Mouse (Mus musculus) embryonic fibroblast, embryonic 13.5 days (primary cell): ENCODE measurements at regions not wholly inside any gene's neighbourhood (a gene's known extent, or its start where the extent isn't known, plus 50 kb on each side); places are given as distances from the start of the nearest gene placed in this dataset.

Source experiments
- H3K27ac ChIP-seq: 2 replicates; pipeline ENCODE4 v1.5.1; 2012; ENCODE audit warnings: low read length, control low read depth, inconsistent platforms; ENCODE audit not compliant: insufficient read depth
- H3K4me1 ChIP-seq: 2 replicates; pipeline ENCODE4 v1.6.1; 2011; ENCODE audit warnings: low read length; ENCODE audit not compliant: control insufficient read depth, insufficient read depth
- H3K4me3 ChIP-seq: 2 replicates; pipeline ENCODE4 v1.5.1; 2011; ENCODE audit warnings: mild to moderate bottlenecking, control low read depth, low read length; ENCODE audit not compliant: insufficient read depth
- CTCF ChIP-seq: IDR thresholded peaks from 2 replicates; pipeline ENCODE4 v1.5.1; 2011; ENCODE audit warnings: mild to moderate bottlenecking, control low read depth, low read length, moderate library complexity, borderline replicate concordance; ENCODE audit not compliant: insufficient read depth
- POLR2A ChIP-seq: IDR thresholded peaks from 2 replicates; pipeline ENCODE4 v1.6.1; 2011; ENCODE audit warnings: low read depth, mild to moderate bottlenecking, control low read depth, low read length, moderate library complexity

DNA sequence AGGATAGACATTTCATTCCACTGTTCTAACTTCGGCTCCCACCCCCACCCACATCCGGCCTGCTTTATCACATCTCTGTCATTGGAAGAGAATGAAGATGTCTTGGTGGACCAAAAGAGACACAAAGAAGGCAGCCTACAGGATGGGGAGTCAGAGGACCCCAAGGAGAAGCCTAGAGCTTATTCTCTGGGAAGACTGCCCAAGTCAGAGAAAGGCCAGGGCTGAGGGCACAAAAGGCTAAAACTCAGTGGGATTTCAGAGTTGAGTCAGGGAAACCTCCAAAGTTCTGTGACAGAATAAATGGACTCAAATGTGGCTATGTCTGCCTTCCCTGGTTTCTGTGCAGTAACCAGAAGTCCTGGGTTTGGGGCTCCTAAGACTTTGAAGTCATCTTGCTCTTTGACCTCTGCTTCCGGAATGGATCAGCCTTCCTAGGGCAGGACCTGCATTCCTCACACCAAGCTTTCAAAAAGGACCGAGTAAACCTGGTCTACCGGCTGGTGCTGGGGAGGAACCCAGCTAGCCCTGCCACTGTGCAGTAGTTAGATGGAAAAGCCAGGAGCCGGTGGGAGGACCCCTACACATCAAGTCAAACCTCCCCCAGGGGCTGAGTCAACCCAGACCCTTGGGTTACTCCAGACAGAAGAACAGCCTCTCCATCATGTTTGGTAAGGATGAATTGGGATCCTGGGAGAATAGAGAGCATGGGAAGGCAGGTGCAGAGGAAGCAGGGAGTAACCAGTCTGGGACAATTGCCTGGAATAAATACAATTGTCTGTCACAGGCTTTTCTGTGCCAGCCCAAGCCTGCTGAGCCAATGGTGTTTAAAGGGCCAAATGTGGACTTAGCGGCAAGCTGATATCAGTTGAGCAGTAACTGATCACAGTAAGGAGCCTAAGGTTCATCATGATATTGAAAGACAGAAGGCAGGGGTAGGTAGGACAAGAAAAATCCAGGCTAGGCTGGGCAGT, 80.7 kb upstream of the Barx2 start:
- H3K27ac ChIP-seq, result no peak overlapping the region
- TF ChIP-seq CTCF (no peak), POLR2A (no peak)
- H3K4me3 ChIP-seq, result no peak overlapping the region
- H3K4me1 ChIP-seq, result peaks cover 7% of the 10 kb centered on the region; the same call in 1 of the 2 replicates

DNA sequence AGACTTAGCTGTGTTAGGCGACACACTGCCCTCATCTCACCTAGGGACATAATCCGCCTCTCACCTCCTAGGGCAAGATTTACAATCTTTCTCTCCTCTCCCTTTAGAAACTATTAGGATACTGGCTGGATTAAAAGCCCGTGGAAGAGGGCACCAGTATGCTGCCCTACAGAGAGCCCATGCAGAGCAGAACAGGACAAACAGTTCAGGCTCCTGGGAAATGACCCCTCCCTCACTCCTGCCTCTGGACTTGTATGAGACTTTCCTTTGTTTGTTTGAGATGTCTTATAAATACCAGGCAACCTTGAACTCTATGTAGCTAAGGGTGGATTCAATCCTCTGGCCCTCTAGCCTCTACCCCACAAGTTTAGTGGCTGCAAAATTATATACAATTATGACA, 81.8 kb upstream of the Barx2 start:
- Histone ChIP-seq H3K4me1 (peaks cover 7% of the 10 kb centered on the region; the same call in 1 of the 2 replicates), H3K27ac (no peak overlapping the region), H3K4me3 (no peak overlapping the region)
- no peak for TF ChIP-seq CTCF
- TF ChIP-seq POLR2A, result no peak

DNA sequence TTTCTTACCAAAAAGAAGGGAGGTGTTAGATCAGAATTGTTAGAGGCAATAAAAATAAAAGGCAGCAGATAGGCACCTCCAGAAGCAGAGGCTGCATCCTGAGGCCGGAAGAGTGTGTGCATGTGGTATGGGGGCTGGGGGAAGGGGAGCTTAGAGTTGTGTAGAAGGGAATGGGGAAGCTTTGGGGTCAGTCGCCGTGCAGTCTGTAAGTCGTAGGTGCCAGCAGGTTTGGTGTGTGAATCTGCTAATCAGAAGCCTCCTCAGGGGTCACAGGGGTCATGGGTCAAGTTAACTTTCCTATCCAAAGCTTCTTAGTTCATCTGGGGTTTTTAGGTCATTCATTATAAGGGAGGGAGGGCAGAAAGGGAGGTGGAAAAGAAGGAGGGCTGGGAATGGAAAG, 82.4 kb upstream of the Barx2 start:
- Histone ChIP-seq H3K4me3 (no peak overlapping the region), H3K4me1 (peaks cover 7% of the 10 kb centered on the region; the same call in 1 of the 2 replicates), H3K27ac (no peak overlapping the region)
- TF ChIP-seq POLR2A (no peak), CTCF (no peak)

DNA sequence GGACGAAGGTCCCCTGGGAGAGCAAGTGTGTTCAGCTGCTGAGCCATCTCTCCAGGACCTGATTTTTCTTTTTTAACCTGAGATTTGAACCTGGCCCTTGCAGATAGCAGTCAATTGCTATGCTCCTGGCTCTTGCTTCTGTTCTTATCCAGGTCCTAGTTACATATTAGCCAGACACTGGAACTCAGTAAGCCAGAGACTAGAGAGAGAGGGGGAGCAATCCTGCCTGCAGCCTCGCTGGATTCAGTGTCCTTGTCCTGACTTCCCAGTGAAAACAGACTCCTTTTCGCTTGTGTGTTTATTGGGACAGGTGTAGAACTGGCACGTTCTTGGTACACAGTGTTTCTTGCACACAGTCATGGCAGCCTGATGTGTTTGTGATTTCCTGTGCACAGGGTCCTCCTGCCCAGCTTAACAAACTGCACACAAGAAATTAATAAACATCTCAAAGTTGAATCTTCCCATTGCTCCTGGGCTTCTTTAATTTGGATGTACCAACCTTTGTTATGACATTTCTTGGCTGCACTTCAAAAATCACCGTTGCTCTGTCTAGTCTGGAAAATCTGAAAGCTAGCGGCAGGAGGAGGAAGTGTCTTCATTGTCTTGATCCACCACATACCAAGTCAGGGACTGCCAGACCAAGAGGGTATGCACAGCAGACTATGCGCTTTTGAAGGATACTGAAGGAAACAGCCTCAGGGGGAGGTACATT, 83.4 kb upstream of the Barx2 start:
- Histone ChIP-seq H3K4me3 (no peak overlapping the region), H3K27ac (no peak overlapping the region), H3K4me1 (peaks cover 7% of the 10 kb centered on the region; the same call in 1 of the 2 replicates)
- TF ChIP-seq CTCF, result no peak
- no peak for TF ChIP-seq POLR2A

DNA sequence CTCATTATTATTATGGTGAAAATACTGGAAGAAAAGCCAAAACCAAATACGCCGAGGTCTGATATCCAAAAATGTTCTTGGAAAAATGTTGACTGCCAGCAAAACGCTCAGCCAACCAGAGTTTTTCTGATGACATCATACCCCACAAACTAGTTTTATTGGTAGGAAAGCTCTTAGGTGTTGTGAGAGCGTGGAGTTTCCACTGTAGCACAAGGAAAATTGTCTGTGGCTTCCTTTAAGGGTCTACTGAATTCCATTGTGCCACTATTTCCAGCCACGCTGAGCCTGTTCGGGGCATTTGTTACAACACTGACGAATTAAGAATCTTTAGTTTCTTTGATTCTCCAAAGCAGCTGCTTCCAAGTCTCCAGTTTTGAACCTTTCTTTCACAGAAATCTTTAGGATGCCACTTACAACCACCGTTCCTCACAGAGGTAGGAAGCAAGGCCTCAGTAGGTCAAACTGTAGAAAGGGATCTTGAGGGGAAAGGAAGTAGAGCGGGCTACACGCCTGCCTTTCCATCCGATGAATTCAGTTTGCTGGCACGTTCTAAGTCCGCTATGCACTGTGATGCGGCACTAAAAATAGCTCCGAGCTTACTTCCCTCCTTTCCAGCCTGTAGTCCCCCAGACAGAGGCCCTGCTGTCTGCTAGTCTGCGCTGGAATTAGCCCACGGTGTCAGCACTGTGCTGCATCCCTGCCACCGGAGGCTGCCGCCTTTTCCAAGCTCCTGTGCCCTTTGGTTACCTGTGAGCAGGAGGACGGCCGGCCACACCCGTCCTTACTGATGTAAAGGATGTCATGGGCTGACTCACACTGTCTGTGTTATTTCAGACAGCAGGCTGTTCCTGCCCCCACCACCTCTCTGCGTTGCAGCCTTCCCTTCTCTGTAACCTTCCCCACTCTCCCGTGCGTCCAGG, 84.2 kb upstream of the Barx2 start:
- H3K4me3 ChIP-seq, result no peak overlapping the region
- TF ChIP-seq CTCF (no peak), POLR2A (no peak)
- H3K27ac ChIP-seq, result no peak overlapping the region
- peaks cover 7% of the 10 kb centered on the region; the same call in 1 of the 2 replicates for H3K4me1 ChIP-seq

DNA sequence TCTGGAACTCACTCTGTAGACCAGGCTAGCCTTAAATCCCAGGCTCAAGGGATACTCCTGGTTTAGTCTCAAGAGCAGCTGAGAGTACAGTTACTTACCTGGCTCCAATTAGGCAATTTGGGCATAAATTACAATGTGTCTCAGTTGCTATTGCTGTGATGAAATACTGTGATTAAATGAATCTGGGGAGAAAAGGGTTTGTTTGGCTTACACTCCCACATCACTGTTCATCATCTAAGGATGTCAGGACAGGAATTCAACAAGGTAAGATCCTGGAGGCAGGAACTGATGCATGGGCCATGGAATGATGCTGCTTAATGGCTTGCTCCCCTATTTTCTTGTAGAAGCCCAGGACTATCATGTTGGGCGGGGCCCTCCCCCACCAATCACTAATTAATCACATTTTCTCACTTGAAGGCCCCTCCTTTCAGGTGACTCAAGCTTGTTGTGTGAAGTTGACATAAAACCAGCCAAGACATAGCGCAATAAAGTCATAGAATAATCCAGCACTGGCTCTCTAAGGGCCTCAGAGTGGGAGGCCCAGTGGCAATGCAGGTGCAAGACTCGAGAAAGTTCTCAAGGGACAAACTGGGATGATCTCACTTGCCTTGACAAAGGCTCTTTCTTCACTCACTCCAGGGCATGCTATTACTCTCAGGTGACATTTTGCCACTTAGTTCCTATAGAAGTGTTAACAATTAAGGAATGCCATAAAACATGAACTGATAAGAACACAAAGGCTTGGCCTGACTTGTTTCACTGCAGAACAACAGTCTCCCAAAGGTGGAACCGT, 85.4 kb upstream of the Barx2 start:
- H3K4me1 ChIP-seq, result peaks cover 7% of the 10 kb centered on the region; the same call in 1 of the 2 replicates
- no peak overlapping the region for H3K4me3 ChIP-seq
- TF ChIP-seq POLR2A (no peak), CTCF (no peak)
- no peak overlapping the region for H3K27ac ChIP-seq

DNA sequence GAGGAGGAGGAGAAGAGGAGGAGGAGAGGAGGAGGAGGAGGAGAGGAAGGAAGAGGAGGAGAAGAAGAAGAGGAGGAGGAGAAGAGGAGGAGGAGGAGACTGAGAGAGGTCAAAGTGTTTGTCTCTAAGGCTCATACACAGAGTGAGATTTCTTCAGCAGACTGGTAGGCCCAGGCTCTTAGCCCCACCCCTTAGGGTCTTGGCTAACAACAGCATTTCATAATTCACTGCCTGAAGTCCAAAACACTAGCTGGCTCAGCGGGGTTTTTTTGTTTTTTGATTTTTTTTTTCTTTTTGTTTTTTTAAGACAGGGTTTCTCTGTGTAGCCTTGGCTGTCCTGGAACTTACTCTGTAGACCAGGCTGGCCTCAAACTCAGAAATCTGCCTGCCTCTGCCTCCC, 86.5 kb upstream of the Barx2 start:
- TF ChIP-seq CTCF (no peak), POLR2A (no peak)
- Histone ChIP-seq H3K27ac (no peak overlapping the region), H3K4me3 (no peak overlapping the region), H3K4me1 (peaks cover 7% of the 10 kb centered on the region; the same call in 1 of the 2 replicates)

DNA sequence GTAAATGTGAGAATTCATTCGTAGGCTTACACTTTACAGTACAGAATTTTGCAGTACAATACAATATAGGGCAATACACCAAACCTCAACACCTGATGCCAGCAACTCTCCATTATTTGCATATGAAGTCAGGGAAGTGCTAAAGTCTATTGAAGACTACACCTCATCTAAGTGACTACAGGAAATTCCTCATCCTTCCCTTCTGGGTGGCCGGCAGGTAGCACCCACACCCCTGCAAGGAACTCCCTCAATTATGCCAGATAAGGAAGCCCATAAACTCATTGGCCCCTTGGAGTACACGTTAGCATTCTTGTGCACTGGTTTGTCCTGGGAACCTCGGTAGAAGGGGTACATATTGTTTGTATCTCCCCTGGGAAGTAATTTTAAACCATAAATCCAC, 89.7 kb upstream of the Barx2 start:
- Histone ChIP-seq H3K27ac (no peak overlapping the region), H3K4me1 (peaks cover under 1% of the 10 kb centered on the region; the same call in 1 of the 2 replicates), H3K4me3 (no peak overlapping the region)
- TF ChIP-seq CTCF, result no peak
- no peak for TF ChIP-seq POLR2A

DNA sequence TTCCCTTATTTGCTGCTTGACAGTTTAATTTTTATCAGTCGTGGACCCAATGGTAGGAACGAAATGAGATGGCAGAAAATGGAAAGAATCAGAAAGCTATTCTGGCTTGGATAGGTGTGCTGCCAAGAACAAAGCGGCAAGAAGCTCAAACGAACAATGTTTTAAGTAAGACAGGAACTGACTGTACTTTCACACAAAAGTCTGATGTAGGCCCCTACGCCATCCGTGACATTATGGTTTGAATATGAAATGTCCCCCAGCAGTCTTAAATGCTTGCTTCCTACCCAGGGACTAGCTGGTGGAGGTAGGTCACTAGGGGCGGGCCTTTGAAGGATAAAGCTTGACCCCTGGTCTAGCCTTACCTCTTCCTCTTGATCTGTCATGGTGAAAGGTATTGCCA, 90.5 kb upstream of the Barx2 start:
- no peak overlapping the region for H3K4me3 ChIP-seq
- no peak overlapping the region for H3K27ac ChIP-seq
- TF ChIP-seq POLR2A, result no peak
- no peak for TF ChIP-seq CTCF
- no peaks in the 10 kb centered on the region for H3K4me1 ChIP-seq
